Mouse (Mus musculus): ENCODE results near the gene 1600002K03Rik. TPM values are rescaled to one million over a fixed set of nuclear protein-coding genes. Genes with fewer than 3 reads are reported as not detected.

Gene 1600002K03Rik
- polyA plus RNA-seq (2012; ENCODE audit: insufficient read depth, insufficient read length, missing spikeins): 10.9 and 14.9 TPM in 2 replicates

GRCm38 (mm10) chr10:80172527-80173292 lies at the start of gene 1600002K03Rik:
1600002K03Rik (plus strand) TSS chr10:80172944.
- peak within 1 kb of the TSS; percentile 82 for H3K4me3 ChIP-seq (ENCODE audit: insufficient read depth, low read depth, low read length)
- peak within 1 kb of the TSS; percentile 84 for H3K27ac ChIP-seq (replicated peaks; ENCODE audit: low read depth, low read length)
- H3K4me1 ChIP-seq (ENCODE audit: control insufficient read depth, insufficient read depth, insufficient read length, low read length): peaks cover 4% of the 10 kb centered on the region; the same call in 1 of the 2 replicates

GRCm38 (mm10) chr10:80123932-80124562 lies 48.7 kb upstream of the 1600002K03Rik start:
- no peak overlapping the region for H3K27ac ChIP-seq (replicated peaks; ENCODE audit: low read depth, low read length)
- no peak overlapping the region for H3K4me3 ChIP-seq (ENCODE audit: insufficient read depth, low read depth, low read length)
- H3K4me1 ChIP-seq (ENCODE audit: control insufficient read depth, insufficient read depth, insufficient read length, low read length): no peaks in the 10 kb centered on the region; the same call in 1 of the 2 replicates

GRCm38 (mm10) chr10:80127920-80128319 lies 44.8 kb upstream of the 1600002K03Rik start:
- H3K4me3 ChIP-seq (ENCODE audit: insufficient read depth, low read depth, low read length): no peak overlapping the region
- no peak overlapping the region for H3K27ac ChIP-seq (replicated peaks; ENCODE audit: low read depth, low read length)
- H3K4me1 ChIP-seq (ENCODE audit: control insufficient read depth, insufficient read depth, insufficient read length, low read length): no peaks in the 10 kb centered on the region

GRCm38 (mm10) chr10:80129846-80130245 lies 42.9 kb upstream of the 1600002K03Rik start:
- Histone ChIP-seq H3K27ac (replicated peaks; ENCODE audit: low read depth, low read length) (no peak overlapping the region), H3K4me3 (ENCODE audit: insufficient read depth, low read depth, low read length) (no peak overlapping the region), H3K4me1 (ENCODE audit: control insufficient read depth, insufficient read depth, insufficient read length, low read length) (0 out of 2 replicates have a peak, but pooled peaks cover 2% of the 10 kb centered on the region)

DNA sequence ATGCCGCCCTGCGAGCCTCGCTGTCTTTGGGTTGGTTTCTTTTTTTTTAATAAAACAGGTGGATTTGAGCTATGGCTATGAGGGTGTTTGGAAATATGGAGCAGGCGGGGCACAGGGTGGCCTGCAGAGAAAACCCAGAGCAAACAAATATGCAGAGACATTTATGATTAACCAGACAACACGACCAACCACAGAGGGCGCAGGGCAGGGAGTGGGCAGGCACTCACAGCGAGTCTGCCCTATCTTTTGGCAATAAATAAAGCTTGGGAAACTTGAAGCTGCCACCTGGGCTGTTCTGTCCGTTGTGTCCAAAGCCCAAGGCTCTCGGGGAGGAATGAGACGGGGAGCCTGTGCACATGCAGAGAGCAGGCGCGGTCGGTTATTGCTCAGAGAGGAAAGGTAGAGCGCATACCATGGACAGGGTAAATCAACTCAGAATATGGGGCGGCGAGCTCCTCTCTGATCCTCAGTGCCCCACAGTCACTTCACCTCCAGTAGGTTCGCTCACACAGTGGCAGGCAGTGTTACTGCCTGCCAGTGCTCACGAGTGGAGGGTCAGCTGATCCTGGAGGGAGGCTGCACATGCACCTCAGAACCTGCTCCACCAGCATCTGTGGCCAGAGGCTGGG lies 42.2 kb upstream of the 1600002K03Rik start:
- peaks cover 2% of the 10 kb centered on the region; the same call in 1 of the 2 replicates for H3K4me1 ChIP-seq (ENCODE audit: control insufficient read depth, insufficient read depth, insufficient read length, low read length)
- no peak overlapping the region for H3K27ac ChIP-seq (replicated peaks; ENCODE audit: low read depth, low read length)
- no peak overlapping the region for H3K4me3 ChIP-seq (ENCODE audit: insufficient read depth, low read depth, low read length)

GRCm38 (mm10) chr10:80131316-80131951 lies 41.3 kb upstream of the 1600002K03Rik start:
- no peak overlapping the region for H3K27ac ChIP-seq (replicated peaks; ENCODE audit: low read depth, low read length)
- no peak overlapping the region for H3K4me3 ChIP-seq (ENCODE audit: insufficient read depth, low read depth, low read length)
- H3K4me1 ChIP-seq (ENCODE audit: control insufficient read depth, insufficient read depth, insufficient read length, low read length): peaks cover 2% of the 10 kb centered on the region; the same call in 1 of the 2 replicates

- Histone ChIP-seq H3K4me1 (ENCODE audit: control insufficient read depth, insufficient read depth, insufficient read length, low read length) (peaks cover 2% of the 10 kb centered on the region; the same call in 1 of the 2 replicates), H3K4me3 (ENCODE audit: insufficient read depth, low read depth, low read length) (no peak overlapping the region), H3K27ac (replicated peaks; ENCODE audit: low read depth, low read length) (no peak overlapping the region)
Observed at GRCm38 (mm10) chr10:80131952-80132350, 40.8 kb upstream of the 1600002K03Rik start.

DNA sequence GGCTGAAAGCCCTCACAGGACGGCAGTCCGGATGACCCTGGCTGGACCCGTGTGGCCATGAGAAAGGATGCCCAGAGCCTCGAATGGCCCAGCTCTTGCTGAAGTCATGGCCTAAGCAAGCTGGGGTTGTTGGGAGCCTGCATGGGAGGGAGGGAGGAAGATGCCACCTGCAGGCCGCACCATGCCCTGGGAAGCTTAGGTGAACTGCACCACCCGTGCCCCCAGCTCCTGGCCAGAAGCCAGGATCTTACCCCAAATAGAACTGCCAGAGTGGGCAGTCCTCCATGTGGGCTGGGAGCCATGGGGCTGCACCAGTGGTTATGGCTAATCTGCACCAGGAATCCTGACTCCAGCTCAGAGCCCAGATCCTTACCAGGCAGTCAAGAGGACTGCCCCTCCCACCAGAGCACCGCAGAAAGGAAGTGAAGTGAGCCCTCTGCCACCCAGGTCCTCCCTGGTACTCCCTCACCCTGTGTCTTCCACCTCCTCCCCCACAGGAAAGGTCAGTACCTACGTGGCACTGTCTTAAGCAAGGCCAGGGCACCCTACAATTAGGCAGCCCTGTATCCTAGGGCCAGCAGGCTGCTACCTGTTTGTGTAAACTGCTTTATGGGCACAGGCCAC lies 39.4 kb upstream of the 1600002K03Rik start:
- H3K4me3 ChIP-seq (ENCODE audit: insufficient read depth, low read depth, low read length): no peak overlapping the region
- no peak overlapping the region for H3K27ac ChIP-seq (replicated peaks; ENCODE audit: low read depth, low read length)
- peaks cover 2% of the 10 kb centered on the region; the same call in 1 of the 2 replicates for H3K4me1 ChIP-seq (ENCODE audit: control insufficient read depth, insufficient read depth, insufficient read length, low read length)

DNA sequence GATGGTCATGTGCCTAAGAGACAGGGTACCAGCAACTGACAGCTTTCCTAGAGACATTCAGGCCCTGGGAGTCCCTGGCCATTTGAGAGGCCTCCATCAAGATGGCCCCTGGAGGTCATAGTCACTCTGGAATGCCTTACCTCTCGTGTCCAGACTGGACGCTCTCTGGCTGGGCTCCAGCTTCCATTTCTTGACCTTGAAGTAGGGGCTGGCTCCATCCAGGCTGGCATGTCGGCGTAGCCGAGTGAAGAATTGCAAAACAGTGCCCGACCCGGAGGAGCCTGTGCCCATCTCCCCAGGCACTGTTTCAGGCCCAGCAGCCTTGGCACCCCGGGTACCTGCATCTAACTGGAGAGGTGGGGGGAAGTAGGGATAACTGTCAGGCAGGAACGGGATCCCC lies 38.3 kb upstream of the 1600002K03Rik start:
- Histone ChIP-seq H3K4me1 (ENCODE audit: control insufficient read depth, insufficient read depth, insufficient read length, low read length) (peaks cover 2% of the 10 kb centered on the region; the same call in 1 of the 2 replicates), H3K27ac (replicated peaks; ENCODE audit: low read depth, low read length) (no peak overlapping the region), H3K4me3 (ENCODE audit: insufficient read depth, low read depth, low read length) (no peak overlapping the region)

GRCm38 (mm10) chr10:80135161-80135560 lies 37.6 kb upstream of the 1600002K03Rik start:
- no peak overlapping the region for H3K27ac ChIP-seq (replicated peaks; ENCODE audit: low read depth, low read length)
- no peak overlapping the region for H3K4me3 ChIP-seq (ENCODE audit: insufficient read depth, low read depth, low read length)
- peaks cover 2% of the 10 kb centered on the region; the same call in 1 of the 2 replicates for H3K4me1 ChIP-seq (ENCODE audit: control insufficient read depth, insufficient read depth, insufficient read length, low read length)

GRCm38 (mm10) chr10:80135641-80136040 lies 37.1 kb upstream of the 1600002K03Rik start:
- Histone ChIP-seq H3K4me1 (ENCODE audit: control insufficient read depth, insufficient read depth, insufficient read length, low read length) (peaks cover 2% of the 10 kb centered on the region; the same call in 1 of the 2 replicates), H3K4me3 (ENCODE audit: insufficient read depth, low read depth, low read length) (no peak overlapping the region), H3K27ac (replicated peaks; ENCODE audit: low read depth, low read length) (no peak overlapping the region)

- Histone ChIP-seq H3K27ac (replicated peaks; ENCODE audit: low read depth, low read length) (no peak overlapping the region), H3K4me3 (ENCODE audit: insufficient read depth, low read depth, low read length) (no peak overlapping the region), H3K4me1 (ENCODE audit: control insufficient read depth, insufficient read depth, insufficient read length, low read length) (peaks cover 2% of the 10 kb centered on the region; the same call in 1 of the 2 replicates)
Observed at GRCm38 (mm10) chr10:80136179-80136951, 36.4 kb upstream of the 1600002K03Rik start.

DNA sequence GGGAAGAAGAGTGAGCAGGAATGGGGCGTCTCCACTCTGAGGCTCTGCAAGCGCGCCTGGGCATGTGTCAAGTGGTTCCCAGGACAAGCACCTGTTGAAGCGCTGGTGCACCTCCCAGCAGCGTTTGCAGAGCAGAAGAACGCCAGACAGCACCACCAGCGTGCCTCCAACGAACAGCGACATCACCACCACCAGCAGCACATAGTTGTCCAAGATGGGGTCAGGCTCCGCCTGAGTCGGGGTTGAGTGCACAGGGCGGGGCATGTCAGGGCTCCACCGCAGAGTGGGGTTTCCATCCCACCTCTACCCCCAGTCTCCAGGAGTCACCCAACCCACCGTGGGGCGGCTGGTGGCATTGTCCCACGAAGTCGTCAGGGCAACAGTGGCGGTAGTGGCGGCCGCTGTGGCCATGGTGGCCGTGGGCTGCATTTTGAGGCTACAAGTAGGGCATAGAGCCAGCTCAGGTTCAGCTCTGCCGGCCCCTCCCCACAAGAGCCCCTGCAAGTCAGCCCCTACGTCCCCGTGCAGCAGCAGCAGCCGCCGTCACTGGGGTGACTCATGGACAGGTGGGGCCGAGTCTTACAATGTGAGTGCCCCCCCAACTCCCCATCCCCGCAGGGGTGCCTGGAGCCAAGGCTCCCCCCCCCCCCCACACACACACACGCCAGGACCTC lies 35.7 kb upstream of the 1600002K03Rik start:
- Histone ChIP-seq H3K4me1 (ENCODE audit: control insufficient read depth, insufficient read depth, insufficient read length, low read length) (peaks cover 2% of the 10 kb centered on the region; the same call in 1 of the 2 replicates), H3K4me3 (ENCODE audit: insufficient read depth, low read depth, low read length) (no peak overlapping the region), H3K27ac (replicated peaks; ENCODE audit: low read depth, low read length) (no peak overlapping the region)

Data from brown adipose tissue, adult 24 weeks (tissue).